Mouse (Mus musculus) kidney, adult 2 months (tissue): ENCODE data around the gene P2rx3. TPM values are rescaled to one million over a fixed set of nuclear protein-coding genes. Genes with fewer than 3 reads are reported as not detected.

Experiments
- DNase-seq: peaks from one replicate; pipeline ENCODE4 v3.0.0; 2021
- H3K27ac ChIP-seq: fragments of 200-500 bp; 2 replicates; pipeline ENCODE4 v1.5.1; 2012; ENCODE audit warnings: low read depth, low read length, control low read depth, inconsistent platforms; ENCODE audit not compliant: insufficient read depth
- H3K27me3 ChIP-seq: fragments of 200-500 bp; replicated peaks from 2 replicates; pipeline ENCODE4 v1.6.1; 2012; ENCODE audit warnings: mild to moderate bottlenecking, moderate library complexity, low read length, inconsistent platforms; ENCODE audit not compliant: control insufficient read depth, insufficient read depth
- H3K36me3 ChIP-seq: fragments of 200-500 bp; 2 replicates; pipeline ENCODE4 v1.6.1; 2012; ENCODE audit warnings: mild to moderate bottlenecking, moderate library complexity, low read length, inconsistent platforms; ENCODE audit not compliant: control insufficient read depth, insufficient read depth
- H3K4me1 ChIP-seq: fragments of 200-500 bp; 2 replicates; pipeline ENCODE4 v1.6.1; 2011; ENCODE audit warnings: low read length; ENCODE audit not compliant: control insufficient read depth, insufficient read depth
- H3K4me3 ChIP-seq: fragments of 200-500 bp; 2 replicates; pipeline ENCODE4 v1.5.1; 2011; ENCODE audit warnings: mild to moderate bottlenecking, low read depth, low read length, control low read depth; ENCODE audit not compliant: insufficient read depth
- CTCF ChIP-seq: fragments of 200-500 bp; conservative IDR thresholded peaks from 2 replicates; pipeline ENCODE4 v1.5.1; 2011; ENCODE audit warnings: low read depth, mild to moderate bottlenecking, control low read depth, low read length, moderate library complexity, mixed read lengths; ENCODE audit not compliant: insufficient read depth, insufficient read length
- POLR2A ChIP-seq: fragments of 200-500 bp; IDR thresholded peaks from one replicate; pipeline ENCODE4 v1.6.1; 2011; ENCODE audit warnings: low read depth, low read length, control low read depth
- WGBS: fragments of 180-500 bp; shearing (Covaris S2); methylation state at CpG from one replicate; pipeline ENCODE4 v1.1.7; 2018; 5-methylcytosine and 5-hydroxymethylcytosine counted together
- polyA plus RNA-seq: library from polyadenylated mRNA; depleted of rRNA; stranded (reverse); fragments of >200 nt; gene quantifications from 2 replicates; pipeline ENCODE4 v1.2.3, GENCODE M21; 2012; rRNA removed

Gene P2rx3
- polyA plus RNA-seq, result 0.80 and 0.90 TPM in 2 replicates

DNA sequence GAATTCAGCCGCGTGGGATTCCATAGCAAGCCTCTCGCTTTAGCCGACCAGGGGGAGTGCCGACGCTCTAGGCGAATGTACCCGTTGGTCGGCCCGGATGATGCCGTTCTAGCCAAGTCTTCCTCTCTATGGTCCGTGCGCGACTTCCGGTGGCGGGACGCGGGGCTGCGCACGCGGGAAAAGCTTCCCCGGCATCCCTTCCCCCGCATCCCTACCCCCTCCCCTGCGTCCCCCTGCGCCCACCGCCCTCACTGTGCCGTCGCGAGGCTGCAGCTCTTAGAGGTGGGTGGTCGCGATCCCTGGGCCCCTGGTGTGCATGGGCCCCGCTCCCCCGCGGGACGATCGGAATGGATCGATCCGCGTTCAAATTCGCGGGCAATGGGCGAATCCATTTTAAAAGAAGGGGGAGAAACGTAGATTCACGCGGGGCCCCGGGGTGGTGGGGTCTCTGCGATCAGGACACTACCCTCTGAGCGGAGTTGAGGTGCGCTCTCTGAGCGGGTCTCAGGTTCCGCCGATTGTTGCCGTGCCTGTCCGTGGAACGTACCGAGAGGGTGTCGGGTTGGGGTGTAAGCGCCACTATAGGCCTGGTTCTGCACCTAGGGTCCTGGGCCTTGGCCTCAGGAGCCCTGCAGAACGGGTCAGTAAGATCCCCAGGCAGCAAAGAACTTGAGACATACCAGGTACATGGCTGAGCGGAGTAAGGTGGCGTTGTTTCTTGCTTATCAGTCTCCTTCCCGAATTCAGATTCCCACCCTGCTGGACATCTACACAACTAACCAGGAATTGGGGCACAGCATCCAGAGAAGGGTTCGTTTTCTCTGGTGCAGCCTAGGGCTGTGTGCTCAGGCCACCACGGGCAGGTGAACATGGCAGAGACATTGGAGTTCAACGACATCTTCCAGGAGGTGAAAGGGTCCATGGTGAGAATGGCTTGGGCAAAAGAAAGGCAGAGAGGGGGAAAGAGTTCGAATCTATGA lies at the start of gene P2rx3, which contains the start of gene Ssrp1:
Gene P2rx3 (minus strand): TSS at position 416 of the 980 bp plus-strand sequence.
Gene Ssrp1 (plus strand): TSS at position 188 of the 980 bp plus-strand sequence.
- WGBS, result under 1% methylated on average over 66 of the region's 66 CpGs
- TF ChIP-seq POLR2A (peak; percentile 49), CTCF (no peak)
- peak; percentile 95 for DNase-seq
- Histone ChIP-seq H3K36me3 (peaks cover 4% of the 10 kb centered on the region), H3K27ac (peak within 1 kb of the TSS; percentile 61), H3K4me3 (peak within 1 kb of the TSS; percentile 92), H3K27me3 (no peaks in the 10 kb centered on the region), H3K4me1 (peaks cover 11% of the 10 kb centered on the region; the same call in 1 of the 2 replicates)

DNA sequence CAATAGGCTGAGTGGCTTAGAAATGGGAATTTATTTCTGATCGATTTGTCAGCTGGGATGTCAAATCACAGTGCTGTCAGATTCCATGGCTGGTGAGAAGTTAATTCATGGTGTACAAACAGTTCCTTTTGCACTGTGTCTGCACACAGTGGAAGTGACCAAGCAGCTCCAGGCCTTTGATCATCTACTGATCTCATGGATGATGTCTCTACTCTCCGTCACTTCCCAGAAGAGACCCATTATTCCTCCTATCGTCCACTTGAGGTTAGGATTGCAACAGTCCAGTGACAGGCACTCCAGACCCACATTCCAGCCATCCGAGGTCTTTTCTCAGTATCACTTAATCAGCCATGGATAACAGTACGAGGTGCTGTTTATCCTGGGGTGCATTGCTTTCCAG lies 36.5 kb upstream of the P2rx3 start:
- no peak overlapping the region for H3K27ac ChIP-seq
- no peaks in the 10 kb centered on the region for H3K36me3 ChIP-seq
- H3K4me3 ChIP-seq, result no peak overlapping the region
- no peaks in the 10 kb centered on the region for H3K27me3 ChIP-seq
- 80% methylated on average over 5 of the region's 5 CpGs for WGBS
- DNase-seq, result no peak
- TF ChIP-seq CTCF (no peak), POLR2A (no peak)
- peaks cover 21% of the 10 kb centered on the region for H3K4me1 ChIP-seq

DNA sequence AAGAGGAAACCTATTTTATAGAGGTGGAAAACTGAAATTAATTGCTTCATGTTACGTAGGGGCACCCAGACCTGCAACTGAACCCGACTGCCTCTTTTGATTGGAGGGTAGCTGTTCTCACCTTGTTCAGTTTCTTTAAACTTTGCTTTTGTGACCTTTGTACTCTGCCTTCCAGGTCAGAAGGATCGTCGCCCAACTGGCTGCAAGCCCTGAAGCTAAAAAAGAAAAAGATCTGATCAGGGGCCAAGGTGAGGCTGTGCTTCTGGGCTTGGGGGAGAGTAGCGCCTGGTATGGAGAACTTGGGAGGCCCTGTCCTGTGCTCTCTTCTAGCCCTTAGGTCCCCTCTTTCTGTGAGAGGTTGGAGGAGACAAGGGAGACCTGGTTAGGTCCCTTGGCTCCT lies 34.7 kb upstream of the P2rx3 start:
- Histone ChIP-seq H3K4me1 (peaks cover 34% of the 10 kb centered on the region), H3K27ac (peak overlapping the region; percentile 42)
- WGBS, result 53% methylated on average over 5 of the region's 5 CpGs

DNA sequence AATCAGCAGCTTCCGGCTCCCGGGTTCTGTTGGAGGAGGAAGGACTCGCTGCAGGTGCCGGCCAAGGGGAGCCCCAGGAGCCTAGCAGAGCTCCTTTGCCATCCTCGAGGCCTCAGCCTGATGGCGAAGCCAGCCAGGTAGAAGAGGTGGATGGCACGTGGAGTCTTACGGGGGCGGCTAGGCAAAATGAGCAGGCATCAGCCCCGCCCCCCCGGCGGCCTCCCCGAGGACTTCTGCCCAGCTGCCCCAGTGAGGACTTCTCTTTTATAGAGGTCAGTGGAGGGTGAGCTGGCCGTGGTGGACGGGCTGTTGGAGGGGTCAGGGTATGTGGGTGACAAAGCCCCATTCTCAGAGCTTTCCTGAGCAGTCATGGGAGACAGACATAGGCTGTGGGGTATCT lies 32.8 kb upstream of the P2rx3 start:
- 60% methylated on average over 15 of the region's 15 CpGs for WGBS
- H3K27ac ChIP-seq, result no peak overlapping the region
- H3K4me3 ChIP-seq, result no peak overlapping the region
- no peak for DNase-seq
- peaks cover 46% of the 10 kb centered on the region for H3K4me1 ChIP-seq
- H3K27me3 ChIP-seq, result no peaks in the 10 kb centered on the region
- TF ChIP-seq CTCF, result no peak
- TF ChIP-seq POLR2A, result no peak
- no peaks in the 10 kb centered on the region for H3K36me3 ChIP-seq

More for the DNA sequence above, 34.7 kb upstream of the P2rx3 start:
- Histone ChIP-seq H3K4me3 (no peak overlapping the region), H3K27me3 (no peaks in the 10 kb centered on the region), H3K36me3 (no peaks in the 10 kb centered on the region)
- TF ChIP-seq CTCF (no peak), POLR2A (no peak)
- DNase-seq, result peak; percentile 93

DNA sequence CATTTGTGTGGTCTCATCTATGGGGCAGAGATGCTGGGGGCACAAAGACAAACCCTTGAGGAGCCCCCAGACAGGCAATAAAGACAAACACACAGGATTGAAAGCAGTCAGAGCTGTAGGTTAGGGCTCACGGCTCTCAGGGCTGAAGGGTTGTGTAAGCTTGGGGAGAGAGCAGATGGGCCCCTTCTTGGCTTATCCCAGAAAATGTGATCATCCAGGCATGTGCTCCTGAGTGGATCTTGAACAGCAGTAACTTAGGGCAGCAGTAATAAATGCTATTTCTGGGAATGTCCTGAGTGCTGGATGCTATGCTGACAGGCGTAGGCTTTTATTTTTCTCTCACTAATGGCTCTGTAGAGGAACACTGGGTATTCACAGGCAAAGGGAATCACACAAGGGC lies 31.4 kb upstream of the P2rx3 start:
- 84% methylated on average over 2 of the region's 2 CpGs for WGBS
- no peak for TF ChIP-seq POLR2A
- TF ChIP-seq CTCF, result no peak
- no peak for DNase-seq
- Histone ChIP-seq H3K4me1 (peaks cover 49% of the 10 kb centered on the region), H3K4me3 (no peak overlapping the region), H3K27ac (no peak overlapping the region), H3K36me3 (no peaks in the 10 kb centered on the region), H3K27me3 (no peaks in the 10 kb centered on the region)

DNA sequence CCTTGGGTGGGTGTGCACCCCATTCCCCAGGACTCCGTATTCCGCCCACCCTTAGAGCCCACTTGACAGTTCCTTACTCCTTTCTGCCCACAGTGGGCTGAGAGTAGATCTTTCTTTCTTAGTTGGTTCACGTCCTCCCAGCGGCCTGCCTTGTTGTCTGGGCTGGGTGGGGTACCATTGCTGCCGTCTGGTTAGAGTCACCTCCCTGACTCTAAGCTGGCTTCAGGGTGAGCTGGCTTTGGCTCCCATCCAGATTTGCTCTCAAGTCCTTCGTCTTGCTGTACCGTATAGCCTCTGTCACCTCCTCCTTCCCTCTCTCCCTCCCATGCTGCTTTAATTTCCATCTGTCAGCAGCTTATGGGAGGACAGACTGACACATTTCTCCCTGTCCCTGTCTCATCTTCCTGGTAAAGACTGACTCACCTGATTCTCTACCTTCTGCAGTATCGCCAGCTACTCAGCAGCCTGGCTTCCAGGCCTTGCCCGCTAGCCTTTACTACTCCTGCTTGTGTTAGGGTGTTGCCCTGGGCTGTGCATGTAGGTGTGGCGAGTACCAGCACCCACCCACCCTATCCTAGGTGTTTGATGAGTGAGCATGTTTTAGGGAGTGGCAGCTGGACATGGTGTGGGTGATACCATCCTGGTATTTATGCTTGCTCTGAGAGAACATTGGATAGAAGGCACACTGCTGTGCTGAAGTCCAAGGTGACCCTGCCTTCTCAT lies 30.8 kb upstream of the P2rx3 start:
- no peak overlapping the region for H3K4me3 ChIP-seq
- TF ChIP-seq CTCF (no peak), POLR2A (no peak)
- WGBS, result 66% methylated on average over 10 of the region's 10 CpGs
- no peak overlapping the region for H3K27ac ChIP-seq
- H3K4me1 ChIP-seq, result peaks cover 47% of the 10 kb centered on the region
- H3K36me3 ChIP-seq, result no peaks in the 10 kb centered on the region
- no peaks in the 10 kb centered on the region for H3K27me3 ChIP-seq
- DNase-seq, result no peak
